Mouse (Mus musculus): ENCODE data around the gene Defb25.

GRCm38 (mm10) chr2:152670983-152671641, 48.3 kb upstream of the Defb25 start:
- TF ChIP-seq CTCF (IDR thresholded peaks at IDR 0.05) (no peak), EP300 (IDR thresholded peaks at IDR 0.05) (no peak)

All from lung, postnatal 0 days (tissue).